Mouse (Mus musculus): ENCODE data around the gene 4930444G20Rik.

DNA sequence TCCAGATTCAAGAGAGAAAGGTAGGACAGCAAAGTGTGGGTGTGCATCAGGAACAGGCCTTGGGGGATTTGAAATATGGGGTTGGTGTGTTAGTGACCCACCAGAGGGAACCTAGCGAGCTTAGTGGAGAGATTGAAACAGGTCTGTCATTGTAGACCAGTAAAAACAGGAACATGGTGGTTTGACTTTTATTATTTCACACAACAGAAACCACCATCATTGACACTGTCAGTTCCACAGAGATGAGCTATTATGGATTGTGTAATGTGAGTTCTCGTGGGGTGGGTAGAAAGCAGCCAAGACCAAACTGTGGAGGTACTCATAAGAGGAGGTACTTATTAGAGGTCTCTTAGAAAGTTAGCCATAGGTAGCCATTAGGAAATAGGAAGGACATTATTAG, 6.7 kb upstream of the 4930444G20Rik start:
- TF ChIP-seq POLR2A (IDR thresholded peaks at IDR 0.05; ENCODE audit: insufficient read depth, low read length), result no peak
- TF ChIP-seq EP300 (IDR thresholded peaks at IDR 0.05; ENCODE audit: insufficient read depth, low read depth, low read length), result no peak
- TF ChIP-seq CTCF (IDR thresholded peaks at IDR 0.05; ENCODE audit: low read depth, low read length), result no peak

Data from ES-Bruce4 (cell line).